In the genomic region with DNA sequence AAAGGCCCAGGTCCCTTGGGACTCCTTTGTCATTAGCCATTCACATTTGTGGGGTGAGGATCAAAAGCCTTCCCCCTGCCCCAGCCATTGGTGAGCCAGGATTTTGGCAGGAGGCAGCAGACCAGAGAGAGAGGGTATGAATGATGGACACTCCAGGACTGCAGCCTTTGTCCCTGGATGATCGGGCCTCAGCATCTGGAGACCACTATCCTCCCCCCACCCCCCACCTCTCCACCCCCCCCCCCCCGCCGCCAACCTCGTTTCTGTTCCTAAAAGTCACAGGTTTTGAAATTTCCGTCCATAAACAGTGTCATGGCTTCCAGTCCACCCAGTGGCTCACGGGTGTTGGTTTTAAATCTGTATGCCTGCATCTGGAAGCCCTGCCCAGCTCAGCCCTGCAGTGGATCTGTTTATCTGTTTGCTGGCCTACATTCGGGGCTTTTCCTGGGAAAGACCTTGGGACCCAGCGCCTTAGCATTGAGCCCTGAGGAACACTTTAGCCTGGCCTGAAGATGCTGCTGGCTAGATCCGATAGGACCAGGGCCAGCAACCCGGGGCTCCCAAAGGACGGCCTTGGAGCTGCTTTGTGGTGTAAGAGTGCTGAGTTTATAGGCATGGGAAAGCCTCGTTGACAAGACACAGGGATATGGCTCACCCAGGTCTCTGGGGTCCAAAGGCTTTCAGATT, we compare ENCODE assay signal across 10 mouse cellular contexts. TPM values are rescaled to one million over a fixed set of nuclear protein-coding genes. Genes with fewer than 3 reads are reported as not detected.
DNase-seq lines count a peak whose midpoint lies in the region; ATAC-seq and TF ChIP-seq lines count a peak whose summit lies in the region.
"Had no signal": no experiment of that assay in that cellular context is flagged by ENCODE, and none has a peak within 500 bp of the region (broad histone marks: within the 10 kb centered on the region; RNA-seq: fewer than 3 reads in every experiment).

No protein-coding gene starts in this region.

- H3K4me1 ChIP-seq in CH12.LX (ENCODE audit: control insufficient read depth in 1 of 2, insufficient read depth in 2 of 2), result peaks cover 15 to 40% of the 10 kb centered on the region in 2 experiments
- H3K4me1 ChIP-seq in forebrain, embryonic 14.5 days (ENCODE audit: control insufficient read depth, insufficient read depth, low read length), result peaks cover 32% of the 10 kb centered on the region
- H3K4me1 ChIP-seq in midbrain, embryonic 10.5 days, result peaks cover 52% of the 10 kb centered on the region

- in situ Hi-C loops in CH12.LX (cut with MboI; ENCODE audit: low pct_ligation_motif_present, low pct_unique_long_range_greater_than_20kb, low sequenced_read_pairs), result no loop called here

- H3K27ac ChIP-seq in CH12.LX (ENCODE audit: insufficient read depth, low read depth), result peak overlapping the region; percentile 83
- peak overlapping the region; percentile 90 for H3K27ac ChIP-seq in forebrain, embryonic 14.5 days (ENCODE audit: low read depth, low read length)
- H3K27ac ChIP-seq in midbrain, embryonic 10.5 days (replicated peaks), result peak overlapping the region; percentile 84

- peaks cover 12% of the 10 kb centered on the region for H3K9me3 ChIP-seq in CH12.LX (replicated peaks; ENCODE audit: low read length)
- no peaks in the 10 kb centered on the region for H3K9me3 ChIP-seq in forebrain, embryonic 14.5 days (replicated peaks; ENCODE audit: control insufficient read depth, low read length)
- H3K9me3 ChIP-seq in midbrain, embryonic 10.5 days (replicated peaks), result no peaks in the 10 kb centered on the region

- peak; percentile 30 for ATAC-seq in forebrain, embryonic 14.5 days

- no peak for TF ChIP-seq RAD21 in CH12.LX (IDR thresholded peaks at IDR 0.05; ENCODE audit: low read depth, low read length)

- no peaks in the 10 kb centered on the region for H3K79me2 ChIP-seq in CH12.LX (replicated peaks; ENCODE audit: control insufficient read depth, extremely low read depth, insufficient read depth, poor library complexity, severe bottlenecking)

- no peaks in the 10 kb centered on the region for H3K36me3 ChIP-seq in CH12.LX (replicated peaks in 1 of 2; ENCODE audit: control insufficient read depth in 1 of 2, insufficient read depth in 1 of 2, low read length in 1 of 2)
- H3K36me3 ChIP-seq in forebrain, embryonic 14.5 days (ENCODE audit: control insufficient read depth, insufficient read depth, low read length), result no peaks in the 10 kb centered on the region
- H3K36me3 ChIP-seq in midbrain, embryonic 10.5 days, result no peaks in the 10 kb centered on the region

- peak; percentile 79 for TF ChIP-seq EP300 in CH12.LX (IDR thresholded peaks at IDR 0.05; ENCODE audit: low read length)

- no peak overlapping the region for H3K4me3 ChIP-seq in CH12.LX (replicated peaks in 1 of 3; ENCODE audit: low read depth in 2 of 3, low read length in 2 of 3, poor library complexity in 1 of 3)
- H3K4me3 ChIP-seq in forebrain, embryonic 14.5 days (ENCODE audit: low read depth, low read length), result no peak overlapping the region
- no peak overlapping the region for H3K4me3 ChIP-seq in midbrain, embryonic 10.5 days

- no peak; a peak in 2 of 4 replicates for TF ChIP-seq CTCF in CH12.LX (conservative IDR thresholded peaks at IDR 0.05 in 1 of 2, IDR thresholded peaks at IDR 0.05 in 1 of 2; ENCODE audit: low read depth in 2 of 2, low read length in 2 of 2)

- DNase-seq in cerebellum, adult 9-11 months, result peak; percentile 57
- DNase-seq in cerebellum, adult 11 months, result no peak
- DNase-seq in CH12.LX (ENCODE audit: extremely low read depth), result peak; percentile 84
- no peak for DNase-seq in forebrain, embryonic 14.5 days (ENCODE audit: low spot score)
- DNase-seq in midbrain, embryonic 10.5 days (ENCODE audit: low spot score), result peak; percentile 29
- no peak for DNase-seq in thymus, postnatal 10 days (ENCODE audit: low spot score in 2 of 2)
- no peak for DNase-seq in right cerebral cortex, adult 18-20 months
- DNase-seq in layer of hippocampus, adult 8-10 months (ENCODE audit: low spot score in 2 of 2), result no peak

- H3K27me3 ChIP-seq in CH12.LX (replicated peaks), result no peaks in the 10 kb centered on the region
- H3K27me3 ChIP-seq in forebrain, embryonic 14.5 days (replicated peaks; ENCODE audit: control insufficient read depth, insufficient read depth, low read length), result no peaks in the 10 kb centered on the region
- H3K27me3 ChIP-seq in midbrain, embryonic 10.5 days (ENCODE audit: low read depth, poor library complexity, severe bottlenecking), result no peaks in the 10 kb centered on the region
- H3K27me3 ChIP-seq: Patski had no signal

- H3K9ac ChIP-seq in CH12.LX (ENCODE audit: insufficient read depth, low read depth), result peak overlapping the region; percentile 21; the same call in 1 of the 2 replicates
- peak overlapping the region; percentile 26; the same call in 1 of the 2 replicates for H3K9ac ChIP-seq in forebrain, embryonic 14.5 days (ENCODE audit: low read length)
- H3K9ac ChIP-seq: lung, embryonic 14.5 days had no signal

- TF ChIP-seq POLR2A in CH12.LX (IDR thresholded peaks at IDR 0.05; ENCODE audit: low read depth, low read length), result peak; percentile 11; the same call in 1 of the 2 replicates

- dilution Hi-C loops in CH12.LX (cut with MboI; ENCODE audit: extremely low pct_ligation_motif_present, extremely low pct_unique_long_range_greater_than_20kb, low sequenced_read_pairs), result no loop called here

- H3K4me2 ChIP-seq in CH12.LX (ENCODE audit: insufficient read depth, low read depth, poor library complexity, severe bottlenecking), result peak overlapping the region; percentile 58
- H3K4me2 ChIP-seq in forebrain, embryonic 14.5 days (ENCODE audit: low read length), result no peak overlapping the region
- H3K4me2 ChIP-seq: lung, embryonic 14.5 days had no signal

- 40% methylated on average over 12 of the region's 12 CpGs for WGBS in forebrain, embryonic 14.5 days
- WGBS in midbrain, embryonic 10.5 days, result 50% methylated on average over 11 of the region's 12 CpGs

TF ChIP-seq in CH12.LX, 34 proteins besides CTCF, POLR2A, EP300 and RAD21:
- TF ChIP-seq HCFC1 (IDR thresholded peaks at IDR 0.05; ENCODE audit: low read depth, low read length), result peak; percentile 14; the same call in 1 of the 2 replicates
- 0 out of 2 replicates have a peak, but pooled peaks have one; percentile 68 for TF ChIP-seq KAT2A (IDR thresholded peaks at IDR 0.05; ENCODE audit: insufficient replicate concordance, low read length)
- peak; percentile 50; the same call in 1 of the 2 replicates for TF ChIP-seq CHD2 (IDR thresholded peaks at IDR 0.05; ENCODE audit: low read length)
- TF ChIP-seq IRF4 (IDR thresholded peaks at IDR 0.05; ENCODE audit: low read depth, low read length), result peak; percentile 19; the same call in 1 of the 2 replicates
- peak; percentile 49; the same call in 1 of the 2 replicates for TF ChIP-seq ETS1 (conservative IDR thresholded peaks at IDR 0.05; ENCODE audit: low read depth, low read length)
- TF ChIP-seq MEF2A (IDR thresholded peaks at IDR 0.05; ENCODE audit: borderline replicate concordance, low read depth, low read length), result no peak
- TF ChIP-seq ZKSCAN1 (IDR thresholded peaks at IDR 0.05; ENCODE audit: borderline replicate concordance, low read depth, low read length), result no peak
- TF ChIP-seq RCOR1 (conservative IDR thresholded peaks at IDR 0.05; ENCODE audit: low read depth, low read length), result no peak
- TF ChIP-seq MAX (IDR thresholded peaks at IDR 0.05; ENCODE audit: low read length), result 0 out of 2 replicates have a peak, but pooled peaks have one; percentile 21
- TF ChIP-seq SIN3A (IDR thresholded peaks at IDR 0.05; ENCODE audit: low read length), result peak; percentile 71; the same call in 1 of the 2 replicates
- TF ChIP-seq NELFE (IDR thresholded peaks at IDR 0.05; ENCODE audit: low read depth, low read length), result peak; percentile 12; the same call in 1 of the 2 replicates

RNA-seq across cellular contexts. Expression of a gene that starts 14.6 kb away (rescaled TPM):
- total RNA-seq in CH12.LX (2012; rRNA removed), result 18.7 and 23.5 TPM in 2 replicates
- 8.8 and 9.1 TPM in 2 replicates for total RNA-seq in CH12.LX (2014; rRNA removed)
- 12.0 and 15.4 TPM in 2 replicates for polyA plus RNA-seq in CH12.LX (2012; ENCODE audit: insufficient read length, low read depth)
- 12.8 and 14.0 TPM in 2 replicates for polyA plus RNA-seq in forebrain, embryonic 14.5 days (2014; fragmentation: Nextera tagmentation; extraction: Ambion mirVana)
- 15.1 and 16.2 TPM in 2 replicates for polyA plus RNA-seq in midbrain, embryonic 10.5 days (2016; fragmentation: Nextera tagmentation; extraction: Ambion mirVana)
- 10 to 100 TPM; 17.0 to 25.2 (median 23.1) TPM for total RNA-seq in layer of hippocampus, adult 8-10 months (2022)

Comparison
In these comparisons a context has a peak if more than half of its experiments do, and no peak if none do; other contexts are left out.
1. DNase-seq: peak in cerebellum, adult 9-11 months (single experiment), CH12.LX (single experiment) and midbrain, embryonic 10.5 days (single experiment); none in cerebellum, adult 11 months (single experiment), forebrain, embryonic 14.5 days (single experiment), thymus, postnatal 10 days (0 of 2), right cerebral cortex, adult 18-20 months (single experiment) and layer of hippocampus, adult 8-10 months (0 of 2).
2. Peak in every context shown above with its lines, with median percentiles within 50 percentile points of each other: H3K27ac ChIP-seq.